Mouse (Mus musculus) bone marrow macrophage, adult 2 months (primary cell): ENCODE measurements around the gene Mst1.

Experiments used
- CTCF ChIP-seq: IDR thresholded peaks from 2 replicates; pipeline ENCODE4 v1.5.1; 2012; ENCODE audit warnings: low read depth, mild to moderate bottlenecking, low read length, moderate library complexity
- POLR2A ChIP-seq: IDR thresholded peaks from 2 replicates; pipeline ENCODE4 v1.6.1; 2012; ENCODE audit warnings: mild to moderate bottlenecking, low read depth, low read length, borderline replicate concordance

DNA sequence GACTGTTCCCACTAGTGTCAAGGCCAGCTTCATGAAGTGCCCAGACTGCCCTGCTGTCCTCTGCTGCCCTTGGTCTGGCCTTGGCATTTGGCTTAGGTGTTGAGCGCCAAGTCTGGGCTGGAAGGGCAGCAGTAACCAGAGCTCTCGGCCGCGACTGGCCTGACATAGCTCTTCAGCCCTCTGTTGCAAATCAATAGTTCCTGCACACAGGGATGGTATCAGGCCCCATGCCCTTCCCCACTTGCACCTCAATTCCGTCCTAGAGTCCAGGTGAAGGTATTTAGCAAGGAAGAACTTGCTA lies 23.0 kb upstream of the Mst1 start:
- TF ChIP-seq POLR2A: no peak
- TF ChIP-seq CTCF: no peak
